Mouse (Mus musculus): ENCODE results near the gene Sf3b1.

Sf3b1 gene

DNA sequence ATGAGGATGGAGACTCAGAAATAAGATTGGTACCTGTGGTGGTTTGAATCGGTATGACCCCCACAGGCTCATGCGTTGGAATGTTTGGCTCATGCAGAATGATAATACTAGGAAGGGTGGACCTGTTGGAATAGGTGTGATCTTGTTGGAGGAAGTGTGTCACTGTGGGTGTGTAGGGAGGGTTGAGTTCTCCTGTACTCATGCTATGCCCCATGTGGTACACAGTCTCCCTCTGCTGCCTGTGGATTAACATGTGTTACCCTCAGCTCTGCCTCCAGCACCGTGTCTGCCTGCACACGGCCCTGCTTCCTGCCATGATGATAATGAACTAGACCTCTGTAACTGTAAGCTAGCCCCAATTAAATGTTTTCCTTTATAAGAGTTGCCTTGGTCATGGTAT lies 72.4 kb downstream of the Sf3b1 start:
- no peak overlapping the region for H3K4me3 ChIP-seq (replicated peaks; ENCODE audit: low read length)
- no peaks in the 10 kb centered on the region for H3K36me3 ChIP-seq (ENCODE audit: insufficient read depth, low read length)
- H3K27me3 ChIP-seq (ENCODE audit: insufficient read depth, low read length): no peaks in the 10 kb centered on the region
- H3K9me3 ChIP-seq (ENCODE audit: low read length): no peaks in the 10 kb centered on the region
- H3K4me1 ChIP-seq (replicated peaks; ENCODE audit: low read depth, low read length): peaks cover 6% of the 10 kb centered on the region
- TF ChIP-seq CTCF (conservative IDR thresholded peaks at IDR 0.05; ENCODE audit: low read length) (no peak), NANOG (IDR thresholded peaks at IDR 0.05; ENCODE audit: borderline replicate concordance, low read length) (no peak), POU5F1 (IDR thresholded peaks at IDR 0.05; ENCODE audit: borderline replicate concordance, low read length) (no peak)

DNA sequence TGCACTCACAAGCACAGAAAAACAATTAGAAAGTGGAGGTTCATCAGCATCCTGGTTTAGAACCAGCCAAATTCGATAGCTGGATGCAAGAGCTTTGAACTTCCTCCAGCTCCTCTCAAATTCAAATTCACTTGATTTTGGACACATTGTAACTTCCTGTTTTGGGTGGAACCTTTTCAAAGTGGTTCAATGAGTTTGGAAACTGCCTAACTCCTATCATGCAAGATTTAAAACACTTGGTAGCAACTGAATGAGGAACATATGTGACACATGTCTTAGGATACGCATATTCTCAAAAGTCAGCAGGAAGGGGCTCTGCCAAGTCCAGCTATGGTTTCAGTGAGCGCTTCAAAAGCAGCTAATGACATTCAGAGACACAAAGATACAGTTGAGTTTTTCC lies 82.6 kb downstream of the Sf3b1 start:
- Histone ChIP-seq H3K27me3 (ENCODE audit: insufficient read depth, low read length) (no peaks in the 10 kb centered on the region), H3K4me1 (replicated peaks; ENCODE audit: low read depth, low read length) (no peaks in the 10 kb centered on the region), H3K4me3 (replicated peaks; ENCODE audit: low read length) (no peak overlapping the region), H3K9me3 (ENCODE audit: low read length) (no peaks in the 10 kb centered on the region), H3K36me3 (ENCODE audit: insufficient read depth, low read length) (no peaks in the 10 kb centered on the region)
- TF ChIP-seq NANOG (IDR thresholded peaks at IDR 0.05; ENCODE audit: borderline replicate concordance, low read length) (no peak), POU5F1 (IDR thresholded peaks at IDR 0.05; ENCODE audit: borderline replicate concordance, low read length) (no peak), CTCF (conservative IDR thresholded peaks at IDR 0.05; ENCODE audit: low read length) (no peak)

DNA sequence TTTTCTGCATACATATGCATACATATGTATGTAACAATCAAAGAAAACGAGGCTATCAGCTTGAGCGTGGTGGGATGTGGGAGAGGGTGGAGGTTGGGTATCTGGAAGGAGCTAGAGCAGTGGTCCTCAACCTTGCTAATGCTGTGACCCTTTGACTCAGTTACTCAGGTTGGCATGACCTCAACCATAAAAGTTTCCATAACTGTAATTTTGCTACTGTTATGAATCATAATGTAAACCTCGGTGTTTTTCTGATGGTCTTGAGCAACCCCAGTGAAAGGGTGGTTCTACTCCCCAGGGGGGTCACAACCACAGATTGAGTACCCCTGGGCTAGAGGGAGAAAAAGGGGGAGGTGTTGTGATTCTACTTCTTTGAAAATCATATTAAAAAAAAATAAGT lies 91.8 kb downstream of the Sf3b1 start:
- Histone ChIP-seq H3K27me3 (ENCODE audit: insufficient read depth, low read length) (no peaks in the 10 kb centered on the region), H3K4me3 (replicated peaks; ENCODE audit: low read length) (no peak overlapping the region), H3K9me3 (ENCODE audit: low read length) (no peaks in the 10 kb centered on the region), H3K36me3 (ENCODE audit: insufficient read depth, low read length) (no peaks in the 10 kb centered on the region), H3K4me1 (replicated peaks; ENCODE audit: low read depth, low read length) (peaks cover 21% of the 10 kb centered on the region)
- TF ChIP-seq CTCF (conservative IDR thresholded peaks at IDR 0.05; ENCODE audit: low read length) (no peak), POU5F1 (IDR thresholded peaks at IDR 0.05; ENCODE audit: borderline replicate concordance, low read length) (no peak), NANOG (IDR thresholded peaks at IDR 0.05; ENCODE audit: borderline replicate concordance, low read length) (no peak)

Data from E14TG2a.4 (cell line).